ENCODE assay signal across 14 mouse cellular contexts in genomic region chr13:97422897-97423296, GRCm38 (mm10).
"Had no signal": no experiment of that assay in that cellular context is flagged by ENCODE, and none has a peak within 500 bp of the region (broad histone marks: within the 10 kb centered on the region; RNA-seq: fewer than 3 reads in every experiment).

No protein-coding gene starts in this region.

- H3K9ac ChIP-seq: limb, embryonic 13.5 days; liver, embryonic 14.5 days; midbrain, embryonic 12.5 days had no signal

- H3K9me3 ChIP-seq: limb, embryonic 13.5 days; midbrain, embryonic 12.5 days had no signal

- H3K27me3 ChIP-seq: limb, embryonic 13.5 days had no signal

- H3K36me3 ChIP-seq: limb, embryonic 13.5 days; midbrain, embryonic 12.5 days had no signal

- H3K27ac ChIP-seq: limb, embryonic 13.5 days; liver, embryonic 14.5 days; midbrain, embryonic 12.5 days had no signal

- H3K4me2 ChIP-seq: limb, embryonic 13.5 days; midbrain, embryonic 12.5 days had no signal

- DNase-seq: kidney, postnatal 10 days; layer of hippocampus, adult 9-11 months; layer of hippocampus, postnatal 36 days; left cerebral cortex, postnatal 4 days; lung, adult 18-20 months; retina, postnatal 1 day; right cerebral cortex, postnatal 4 days; spleen, adult 18-20 months; thymus, adult 2 months; thymus, postnatal 25 days had no signal

- H3K4me3 ChIP-seq: limb, embryonic 13.5 days; midbrain, embryonic 12.5 days; myocyte had no signal
